Mouse (Mus musculus) G1E (cell line): ENCODE data around the gene Clcn2.

Experiments used
- CTCF ChIP-seq: IDR thresholded peaks from 2 replicates; pipeline ENCODE4 v1.5.1; 2012; ENCODE audit warnings: low read depth, low read length, inconsistent platforms, mixed read lengths
- GATA1 ChIP-seq: IDR thresholded peaks from 2 replicates; pipeline ENCODE4 v1.6.1; 2012; ENCODE audit warnings: borderline replicate concordance, low read length, inconsistent platforms, mixed read lengths
- GATA2 ChIP-seq: IDR thresholded peaks from 2 replicates; pipeline ENCODE4 v1.6.1; 2012; ENCODE audit warnings: low read depth, low read length, inconsistent platforms, borderline replicate concordance
- POLR2AphosphoS5 ChIP-seq: IDR thresholded peaks from 2 replicates; pipeline ENCODE4 v1.6.1; 2012; ENCODE audit warnings: low read depth, low read length, inconsistent platforms; ENCODE audit not compliant: insufficient replicate concordance
- TAL1 ChIP-seq: conservative IDR thresholded peaks from 2 replicates; pipeline ENCODE4 v1.6.1; 2012; ENCODE audit warnings: low read depth, low read length, inconsistent platforms, mixed read lengths

GRCm38 (mm10) chr16:20733731-20734730, 16.5 kb upstream of the Clcn2 start, which contains the start of gene Thpo:
- no peak for TF ChIP-seq TAL1
- TF ChIP-seq CTCF: no peak
- TF ChIP-seq GATA2: no peak
- no peak for TF ChIP-seq POLR2AphosphoS5
- TF ChIP-seq GATA1: no peak
